Mouse (Mus musculus) neural tube, embryonic 12.5 days (tissue): ENCODE results near the gene Ndufaf2. TPM values are rescaled to one million over a fixed set of nuclear protein-coding genes. Genes with fewer than 3 reads are reported as not detected.

Source experiments
- ATAC-seq: fragments of 200-750 bp; cut with Nextera tagmentation; 2 replicates; pipeline ENCODE4 v1.8.0; 2017; ENCODE audit warnings: low read depth, mild to moderate bottlenecking, moderate TSS enrichment, moderate library complexity; ENCODE audit not compliant: low FRiP score
- H3K27ac ChIP-seq: fragments of 300-500 bp; sonication (generic); 2 replicates; pipeline ENCODE4 v1.5.1; 2016
- H3K27me3 ChIP-seq: fragments of 300-500 bp; sonication (generic); replicated peaks from 2 replicates; pipeline ENCODE4 v1.6.1; 2016; ENCODE audit warnings: mild to moderate bottlenecking
- H3K36me3 ChIP-seq: fragments of 300-500 bp; sonication (generic); 2 replicates; pipeline ENCODE4 v1.6.1; 2016; ENCODE audit warnings: mild to moderate bottlenecking
- H3K4me1 ChIP-seq: fragments of 300-500 bp; sonication (generic); 2 replicates; pipeline ENCODE4 v1.6.1; 2016
- H3K4me2 ChIP-seq: fragments of 300-500 bp; sonication (generic); replicated peaks from 2 replicates; pipeline ENCODE4 v1.6.1; 2016; ENCODE audit warnings: mild to moderate bottlenecking
- H3K4me3 ChIP-seq: fragments of 300-500 bp; sonication (generic); 2 replicates; pipeline ENCODE4 v1.5.1; 2016
- H3K9ac ChIP-seq: fragments of 300-500 bp; sonication (generic); 2 replicates; pipeline ENCODE4 v1.6.1; 2016; ENCODE audit warnings: mild to moderate bottlenecking
- H3K9me3 ChIP-seq: fragments of 300-500 bp; sonication (generic); 2 replicates; pipeline ENCODE4 v1.6.1; 2016; ENCODE audit warnings: mild to moderate bottlenecking
- WGBS: fragments of 180-500 bp; shearing (Covaris S2); methylation state at CpG from one replicate; pipeline ENCODE4 v1.1.7; 2016; 5-methylcytosine and 5-hydroxymethylcytosine counted together
- polyA plus RNA-seq: library from polyadenylated mRNA; unstranded; fragments of >200 nt; fragmentation: Nextera tagmentation; extraction: Ambion mirVana; gene quantifications from 2 replicates; pipeline ENCODE4 v1.2.1, GENCODE M21; 2016

Gene Ndufaf2
- polyA plus RNA-seq, 1 experiment from 2014 or later: 79.0 TPM

DNA sequence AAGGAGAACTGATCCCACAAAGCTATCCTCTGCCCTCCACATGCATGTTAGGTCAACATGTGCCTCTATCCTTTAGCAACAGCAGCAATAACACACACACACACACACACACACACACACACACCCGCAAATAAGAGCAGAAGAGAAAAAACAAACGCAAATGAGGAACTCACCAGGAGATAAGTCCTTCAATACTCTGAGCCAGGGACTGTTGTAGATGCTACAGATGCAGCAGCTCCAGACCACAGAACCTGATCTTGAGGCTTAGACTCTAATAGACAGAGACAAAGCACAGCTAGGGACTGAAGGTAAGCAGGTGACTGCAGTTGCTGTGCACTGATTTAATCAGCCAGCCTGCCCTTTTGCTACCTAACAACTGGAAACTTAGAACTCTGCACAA is 92.4 kb downstream of the Ndufaf2 start:
- Histone ChIP-seq H3K27ac (no peak overlapping the region), H3K36me3 (no peaks in the 10 kb centered on the region), H3K27me3 (no peaks in the 10 kb centered on the region), H3K4me1 (peaks cover 7% of the 10 kb centered on the region; the same call in 1 of the 2 replicates), H3K9me3 (no peaks in the 10 kb centered on the region), H3K4me2 (no peak overlapping the region), H3K9ac (no peak overlapping the region), H3K4me3 (no peak overlapping the region)
- 85% methylated on average over 2 of the region's 2 CpGs for WGBS
- ATAC-seq: no peak

- Histone ChIP-seq H3K36me3 (no peaks in the 10 kb centered on the region), H3K4me3 (no peak overlapping the region), H3K4me1 (peaks cover 7% of the 10 kb centered on the region; the same call in 1 of the 2 replicates), H3K27ac (no peak overlapping the region), H3K9me3 (no peaks in the 10 kb centered on the region), H3K27me3 (no peaks in the 10 kb centered on the region), H3K4me2 (no peak overlapping the region), H3K9ac (no peak overlapping the region)
- peak; percentile 77 for ATAC-seq
- 40% methylated on average over 6 of the region's 6 CpGs for WGBS
Measured at GRCm38 (mm10) chr13:108064331-108064730, 94.1 kb downstream of the Ndufaf2 start.

GRCm38 (mm10) chr13:108063374-108064134 is 94.9 kb downstream of the Ndufaf2 start:
- WGBS: 74% methylated on average over 11 of the region's 11 CpGs
- peak; percentile 23; the same call in 1 of the 2 replicates for ATAC-seq

DNA sequence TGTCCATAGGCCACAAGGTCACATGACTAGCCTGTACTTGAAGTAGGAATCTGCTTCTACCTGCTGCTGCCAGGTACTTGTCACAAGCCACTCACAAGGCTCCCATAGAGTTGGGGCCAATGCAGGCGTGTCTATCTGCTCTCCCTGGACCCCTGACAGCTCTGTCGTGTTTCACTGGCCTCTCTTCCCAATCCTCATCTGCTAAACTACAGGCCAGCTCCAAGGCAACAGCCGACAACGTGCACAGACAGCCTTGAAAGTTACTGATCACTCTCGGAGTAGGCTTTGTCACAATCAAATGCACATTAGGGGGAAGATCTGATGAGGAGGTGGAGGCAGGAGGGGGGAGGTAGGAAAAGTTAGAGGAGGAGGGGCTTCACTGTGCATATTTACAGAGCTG is 95.5 kb downstream of the Ndufaf2 start:
- H3K4me2 ChIP-seq: no peak overlapping the region
- H3K4me1 ChIP-seq: peaks cover 7% of the 10 kb centered on the region; the same call in 1 of the 2 replicates
- ATAC-seq: no peak
- H3K9me3 ChIP-seq: no peaks in the 10 kb centered on the region
- no peak overlapping the region for H3K27ac ChIP-seq
- no peaks in the 10 kb centered on the region for H3K27me3 ChIP-seq
- H3K36me3 ChIP-seq: no peaks in the 10 kb centered on the region
- 75% methylated on average over 5 of the region's 5 CpGs for WGBS
- no peak overlapping the region for H3K4me3 ChIP-seq
- no peak overlapping the region for H3K9ac ChIP-seq

More at GRCm38 (mm10) chr13:108063374-108064134, 94.9 kb downstream of the Ndufaf2 start:
- Histone ChIP-seq H3K27me3 (no peaks in the 10 kb centered on the region), H3K36me3 (no peaks in the 10 kb centered on the region), H3K4me1 (peaks cover 7% of the 10 kb centered on the region; the same call in 1 of the 2 replicates), H3K9me3 (no peaks in the 10 kb centered on the region), H3K27ac (no peak overlapping the region), H3K4me2 (no peak overlapping the region), H3K9ac (no peak overlapping the region), H3K4me3 (no peak overlapping the region)

DNA sequence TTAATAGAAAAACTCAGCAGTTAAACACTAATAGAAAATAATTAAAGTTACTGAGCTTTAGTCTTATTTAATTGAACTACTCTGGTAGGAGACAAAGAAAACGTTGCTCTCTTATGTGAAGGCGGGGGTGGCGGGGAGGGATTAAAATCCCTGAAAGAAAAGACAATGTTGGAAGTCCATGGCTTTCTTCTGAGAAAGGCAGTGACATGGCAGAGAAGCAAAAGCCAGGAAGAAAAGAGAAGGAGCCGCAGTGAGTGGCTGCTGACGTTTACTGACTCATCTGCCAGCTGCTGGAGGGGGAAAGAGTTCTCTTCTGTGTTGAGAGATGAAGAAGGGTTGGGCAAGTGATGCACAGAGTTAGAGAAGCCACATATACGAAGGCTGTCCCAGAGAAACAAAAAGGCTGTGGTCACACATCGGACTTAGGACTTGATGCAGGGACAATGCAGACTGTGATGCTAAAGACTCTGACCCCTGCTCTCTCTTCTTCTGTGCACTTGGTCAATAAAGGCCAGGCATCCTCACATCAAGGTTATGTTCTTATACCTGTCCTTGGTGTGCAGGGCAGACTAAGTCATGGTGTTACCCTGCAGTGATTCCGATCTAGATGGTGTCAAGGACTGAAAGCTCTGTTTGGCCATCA is 97.4 kb downstream of the Ndufaf2 start:
- Histone ChIP-seq H3K27ac (no peak overlapping the region), H3K9me3 (no peaks in the 10 kb centered on the region), H3K4me2 (no peak overlapping the region), H3K36me3 (no peaks in the 10 kb centered on the region), H3K4me3 (no peak overlapping the region), H3K9ac (no peak overlapping the region), H3K4me1 (peaks cover 7% of the 10 kb centered on the region; the same call in 1 of the 2 replicates), H3K27me3 (no peaks in the 10 kb centered on the region)
- no peak for ATAC-seq
- WGBS: 63% methylated on average over 8 of the region's 8 CpGs

- WGBS: 74% methylated on average over 7 of the region's 7 CpGs
- H3K4me2 ChIP-seq: no peak overlapping the region
Measured at GRCm38 (mm10) chr13:108060286-108060885, 98.0 kb downstream of the Ndufaf2 start.

GRCm38 (mm10) chr13:108056896-108057295 is 101.5 kb downstream of the Ndufaf2 start:
- Histone ChIP-seq H3K9ac (no peak overlapping the region), H3K36me3 (no peaks in the 10 kb centered on the region), H3K4me2 (no peak overlapping the region), H3K27ac (no peak overlapping the region), H3K4me1 (no peaks in the 10 kb centered on the region), H3K27me3 (no peaks in the 10 kb centered on the region), H3K4me3 (no peak overlapping the region), H3K9me3 (no peaks in the 10 kb centered on the region)
- ATAC-seq: no peak
- 75% methylated on average over 3 of the region's 3 CpGs for WGBS

More at GRCm38 (mm10) chr13:108060286-108060885, 98.0 kb downstream of the Ndufaf2 start:
- Histone ChIP-seq H3K9ac (no peak overlapping the region), H3K27ac (no peak overlapping the region), H3K27me3 (no peaks in the 10 kb centered on the region), H3K36me3 (no peaks in the 10 kb centered on the region), H3K9me3 (no peaks in the 10 kb centered on the region), H3K4me1 (peaks cover 7% of the 10 kb centered on the region; the same call in 1 of the 2 replicates), H3K4me3 (no peak overlapping the region)
- ATAC-seq: no peak

GRCm38 (mm10) chr13:108047364-108047763 is 111.1 kb downstream of the Ndufaf2 start:
- Histone ChIP-seq H3K27me3 (no peaks in the 10 kb centered on the region), H3K27ac (no peak overlapping the region), H3K4me1 (peaks cover 23% of the 10 kb centered on the region), H3K9ac (no peak overlapping the region), H3K4me2 (no peak overlapping the region), H3K4me3 (no peak overlapping the region), H3K9me3 (no peaks in the 10 kb centered on the region), H3K36me3 (0 out of 2 replicates have a peak, but pooled peaks cover 6% of the 10 kb centered on the region)
- ATAC-seq: no peak
- 92% methylated on average over 6 of the region's 6 CpGs for WGBS

DNA sequence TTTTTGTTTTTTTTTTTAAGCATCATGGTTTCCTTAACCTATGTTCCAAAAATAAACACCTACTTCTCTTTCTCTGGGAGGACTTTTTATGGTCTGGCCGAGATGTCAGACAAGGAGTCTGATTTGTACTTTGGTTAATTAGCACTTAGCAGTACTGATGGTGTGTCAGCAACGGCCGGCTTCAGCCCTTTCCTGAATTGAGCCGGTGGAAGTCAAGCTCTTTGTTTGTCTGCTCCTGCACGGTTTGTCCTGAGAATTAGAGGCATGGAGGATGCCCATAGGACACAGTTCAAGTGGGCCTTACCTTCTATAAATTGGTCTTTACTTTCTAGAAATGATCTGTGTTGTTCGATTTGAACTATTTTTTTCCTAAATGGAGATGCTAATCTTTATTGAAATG is 111.5 kb downstream of the Ndufaf2 start:
- H3K36me3 ChIP-seq: 0 out of 2 replicates have a peak, but pooled peaks cover 6% of the 10 kb centered on the region
- H3K4me3 ChIP-seq: no peak overlapping the region
- ATAC-seq: no peak
- no peaks in the 10 kb centered on the region for H3K27me3 ChIP-seq
- no peaks in the 10 kb centered on the region for H3K9me3 ChIP-seq
- H3K4me2 ChIP-seq: no peak overlapping the region
- no peak overlapping the region for H3K9ac ChIP-seq
- H3K27ac ChIP-seq: no peak overlapping the region
- WGBS: 57% methylated on average over 6 of the region's 6 CpGs
- peaks cover 26% of the 10 kb centered on the region for H3K4me1 ChIP-seq

DNA sequence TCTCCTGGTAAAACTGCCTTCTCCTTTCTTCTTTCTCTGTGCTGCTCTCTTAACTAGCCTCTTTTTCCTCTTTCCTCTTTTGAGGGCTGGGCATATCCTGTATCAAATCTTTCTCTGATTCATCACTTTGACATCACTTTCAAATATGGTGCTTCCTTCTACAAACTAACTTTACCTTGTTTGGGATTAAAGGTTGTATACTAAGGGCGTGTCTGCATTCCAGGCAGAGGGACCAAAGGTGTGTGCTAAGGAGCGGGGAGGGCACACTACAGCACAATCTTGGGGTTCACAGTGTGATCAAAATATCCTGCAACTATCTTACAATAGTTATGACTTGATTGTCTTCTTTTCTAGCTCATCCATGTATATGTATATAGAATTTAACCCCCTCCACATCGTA is 112.4 kb downstream of the Ndufaf2 start:
- H3K27ac ChIP-seq: no peak overlapping the region
- no peaks in the 10 kb centered on the region for H3K27me3 ChIP-seq
- H3K9ac ChIP-seq: no peak overlapping the region
- no peaks in the 10 kb centered on the region for H3K9me3 ChIP-seq
- H3K4me2 ChIP-seq: no peak overlapping the region
- 0 out of 2 replicates have a peak, but pooled peaks cover 6% of the 10 kb centered on the region for H3K36me3 ChIP-seq
- ATAC-seq: no peak
- 97% methylated on average over 3 of the region's 3 CpGs for WGBS
- no peak overlapping the region for H3K4me3 ChIP-seq
- peaks cover 26% of the 10 kb centered on the region for H3K4me1 ChIP-seq

DNA sequence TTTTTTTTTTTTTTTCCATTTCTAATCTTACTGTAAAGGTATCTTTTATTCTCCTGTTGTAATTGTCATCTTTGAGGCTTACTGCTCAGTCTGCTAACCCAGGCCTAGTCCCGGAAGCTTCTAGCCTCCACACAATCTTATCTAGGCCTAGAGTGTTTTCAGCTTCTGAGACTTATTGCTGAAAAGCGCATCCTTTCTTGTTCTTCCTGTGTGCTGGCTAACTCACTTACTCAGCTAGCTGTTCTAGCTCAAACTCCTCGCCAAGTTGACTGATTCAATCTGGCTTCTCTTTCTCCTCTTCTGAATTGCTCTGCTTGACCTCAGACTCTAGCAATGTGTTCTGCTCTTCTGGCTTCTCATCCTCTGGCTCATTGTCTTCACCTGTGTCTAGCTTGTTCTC is 112.8 kb downstream of the Ndufaf2 start:
- Histone ChIP-seq H3K9ac (no peak overlapping the region), H3K9me3 (no peaks in the 10 kb centered on the region), H3K27me3 (no peaks in the 10 kb centered on the region), H3K4me1 (peaks cover 30% of the 10 kb centered on the region), H3K4me2 (0 out of 2 replicates have a peak overlapping the region, but pooled peaks have one; percentile 12), H3K27ac (no peak overlapping the region), H3K4me3 (no peak overlapping the region), H3K36me3 (0 out of 2 replicates have a peak, but pooled peaks cover 6% of the 10 kb centered on the region)
- WGBS: 82% methylated on average over 3 of the region's 3 CpGs
- no peak for ATAC-seq
